Mouse (Mus musculus) neural tube, embryonic 14.5 days (tissue): ENCODE measurements around the gene Kifc3. TPM values are rescaled to one million over a fixed set of nuclear protein-coding genes. Genes with fewer than 3 reads are reported as not detected.
A peak's percentile ranks its signal among the peaks of the same experiment; 100 is the strongest.

Source experiments
- ATAC-seq: fragments of 200-750 bp; cut with Nextera tagmentation; 2 replicates; pipeline ENCODE4 v1.8.0; 2017; ENCODE audit warnings: low read depth, mild to moderate bottlenecking, moderate TSS enrichment, moderate library complexity
- H3K27ac ChIP-seq: fragments of 300-500 bp; sonication (generic); 2 replicates; pipeline ENCODE4 v1.5.1; 2014; ENCODE audit warnings: low read depth, mild to moderate bottlenecking, control low read depth, low read length, moderate library complexity, mixed read lengths
- H3K27me3 ChIP-seq: fragments of 300-500 bp; sonication (generic); 2 replicates; pipeline ENCODE4 v1.6.1; 2014; ENCODE audit warnings: low read length; ENCODE audit not compliant: control insufficient read depth, insufficient read depth
- H3K36me3 ChIP-seq: fragments of 300-500 bp; sonication (generic); 2 replicates; pipeline ENCODE4 v1.6.1; 2014; ENCODE audit warnings: low read length, mixed read lengths; ENCODE audit not compliant: control insufficient read depth, insufficient read depth
- H3K4me1 ChIP-seq: fragments of 300-500 bp; sonication (generic); 2 replicates; pipeline ENCODE4 v1.6.1; 2014; ENCODE audit warnings: low read length; ENCODE audit not compliant: control insufficient read depth, insufficient read depth
- H3K4me2 ChIP-seq: fragments of 300-500 bp; sonication (generic); 2 replicates; pipeline ENCODE4 v1.6.1; 2014; ENCODE audit warnings: mild to moderate bottlenecking, low read depth, low read length, control low read depth
- H3K4me3 ChIP-seq: fragments of 300-500 bp; sonication (generic); 2 replicates; pipeline ENCODE4 v1.5.1; 2014; ENCODE audit warnings: low read depth, low read length, control low read depth, mixed read lengths
- H3K9ac ChIP-seq: fragments of 300-500 bp; sonication (generic); replicated peaks from 2 replicates; pipeline ENCODE4 v1.6.1; 2014; ENCODE audit warnings: low read depth, mild to moderate bottlenecking, control low read depth, low read length, mixed read lengths
- H3K9me3 ChIP-seq: fragments of 300-500 bp; sonication (generic); 2 replicates; pipeline ENCODE4 v1.6.1; 2016; ENCODE audit warnings: low read length; ENCODE audit not compliant: control insufficient read depth
- WGBS: fragments of 180-500 bp; shearing (Covaris S2); extraction: QIAGEN DNeasy Blood & Tissue Kit; methylation state at CpG from one replicate; pipeline ENCODE4 v1.1.7; 2014; 5-methylcytosine and 5-hydroxymethylcytosine counted together
- polyA plus RNA-seq: library from polyadenylated mRNA; unstranded; fragments of >200 nt; fragmentation: Nextera tagmentation; extraction: Ambion mirVana; gene quantifications from 2 replicates; pipeline ENCODE4 v1.2.1, GENCODE M21; 2014

Kifc3 gene
- polyA plus RNA-seq, 1 experiment from 2014 or later: 15.9 TPM

- Histone ChIP-seq H3K27me3 (no peaks in the 10 kb centered on the region), H3K9ac (no peak overlapping the region), H3K4me3 (no peak overlapping the region), H3K36me3 (peaks cover 20% of the 10 kb centered on the region), H3K4me1 (peaks cover 10% of the 10 kb centered on the region), H3K27ac (no peak overlapping the region), H3K4me2 (no peak overlapping the region), H3K9me3 (no peaks in the 10 kb centered on the region)
- 94% methylated on average over 7 of the region's 7 CpGs for WGBS
- no peak for ATAC-seq
These were observed 117.0 kb downstream of the Kifc3 start for GRCm38 (mm10) chr8:95085432-95086141.

- Histone ChIP-seq H3K36me3 (peaks cover 19% of the 10 kb centered on the region), H3K4me3 (no peak overlapping the region), H3K27me3 (no peaks in the 10 kb centered on the region), H3K4me1 (peaks cover 10% of the 10 kb centered on the region), H3K27ac (no peak overlapping the region), H3K9me3 (no peaks in the 10 kb centered on the region), H3K9ac (no peak overlapping the region), H3K4me2 (no peak overlapping the region)
- no peak for ATAC-seq
- WGBS: 82% methylated on average over 10 of the region's 10 CpGs
These were observed 117.7 kb downstream of the Kifc3 start for GRCm38 (mm10) chr8:95084744-95085431.

GRCm38 (mm10) chr8:95084261-95084660, 118.4 kb downstream of the Kifc3 start:
- Histone ChIP-seq H3K4me3 (no peak overlapping the region), H3K4me2 (no peak overlapping the region), H3K9ac (no peak overlapping the region), H3K36me3 (peaks cover 15% of the 10 kb centered on the region), H3K27me3 (no peaks in the 10 kb centered on the region), H3K9me3 (no peaks in the 10 kb centered on the region), H3K4me1 (peaks cover 10% of the 10 kb centered on the region), H3K27ac (no peak overlapping the region)
- WGBS: 88% methylated on average over 4 of the region's 4 CpGs
- no peak for ATAC-seq

GRCm38 (mm10) chr8:95081650-95082049, 121.0 kb downstream of the Kifc3 start:
- peaks cover 10% of the 10 kb centered on the region for H3K4me1 ChIP-seq
- peak overlapping the region; percentile 80 for H3K4me3 ChIP-seq
- H3K36me3 ChIP-seq: peaks cover 7% of the 10 kb centered on the region; the same call in 1 of the 2 replicates
- WGBS: 7% methylated on average over 11 of the region's 11 CpGs
- ATAC-seq: no peak
- peak overlapping the region; percentile 65 for H3K4me2 ChIP-seq
- H3K9me3 ChIP-seq: no peaks in the 10 kb centered on the region
- H3K27ac ChIP-seq: peak overlapping the region; percentile 73
- no peaks in the 10 kb centered on the region for H3K27me3 ChIP-seq
- peak overlapping the region; percentile 83 for H3K9ac ChIP-seq

GRCm38 (mm10) chr8:95080381-95081341, 122.0 kb downstream of the Kifc3 start, which contains the start of gene Katnb1:
Gene Katnb1 (plus strand): TSS chr8:95081186.
- H3K27me3 ChIP-seq: no peaks in the 10 kb centered on the region
- peak within 1 kb of the TSS; percentile 65 for H3K4me2 ChIP-seq
- under 1% methylated on average over 47 of the region's 47 CpGs for WGBS
- peak within 1 kb of the TSS; percentile 80 for H3K4me3 ChIP-seq
- peaks cover 5% of the 10 kb centered on the region; the same call in 1 of the 2 replicates for H3K36me3 ChIP-seq
- peak within 1 kb of the TSS; percentile 83 for H3K9ac ChIP-seq
- peak; percentile 97 for ATAC-seq
- no peaks in the 10 kb centered on the region for H3K9me3 ChIP-seq
- peaks cover 10% of the 10 kb centered on the region for H3K4me1 ChIP-seq
- H3K27ac ChIP-seq: peak within 1 kb of the TSS; percentile 73

GRCm38 (mm10) chr8:95079305-95079704, 123.3 kb downstream of the Kifc3 start:
- ATAC-seq: no peak
- WGBS: 88% methylated on average over 4 of the region's 4 CpGs

GRCm38 (mm10) chr8:95078055-95078454, 124.6 kb downstream of the Kifc3 start:
- Histone ChIP-seq H3K27me3 (no peaks in the 10 kb centered on the region), H3K27ac (no peak overlapping the region), H3K4me2 (no peak overlapping the region), H3K4me3 (no peak overlapping the region), H3K9me3 (no peaks in the 10 kb centered on the region), H3K4me1 (peaks cover 10% of the 10 kb centered on the region), H3K36me3 (peaks cover 3% of the 10 kb centered on the region; the same call in 1 of the 2 replicates), H3K9ac (no peak overlapping the region)
- ATAC-seq: no peak
- WGBS: 78% methylated on average over 3 of the region's 3 CpGs

More at GRCm38 (mm10) chr8:95079305-95079704, 123.3 kb downstream of the Kifc3 start:
- H3K4me2 ChIP-seq: no peak overlapping the region
- peaks cover 10% of the 10 kb centered on the region for H3K4me1 ChIP-seq
- H3K9me3 ChIP-seq: no peaks in the 10 kb centered on the region
- no peak overlapping the region for H3K9ac ChIP-seq
- H3K27ac ChIP-seq: no peak overlapping the region
- no peaks in the 10 kb centered on the region for H3K27me3 ChIP-seq
- peaks cover 5% of the 10 kb centered on the region; the same call in 1 of the 2 replicates for H3K36me3 ChIP-seq
- H3K4me3 ChIP-seq: no peak overlapping the region

GRCm38 (mm10) chr8:95076151-95076550, 126.5 kb downstream of the Kifc3 start:
- H3K4me2 ChIP-seq: no peak overlapping the region
- H3K9ac ChIP-seq: no peak overlapping the region
- H3K4me3 ChIP-seq: no peak overlapping the region
- WGBS: 90% methylated on average over 17 of the region's 17 CpGs
- H3K27me3 ChIP-seq: no peaks in the 10 kb centered on the region
- no peak for ATAC-seq
- no peaks in the 10 kb centered on the region for H3K36me3 ChIP-seq
- no peak overlapping the region for H3K27ac ChIP-seq
- no peaks in the 10 kb centered on the region for H3K4me1 ChIP-seq
- no peaks in the 10 kb centered on the region for H3K9me3 ChIP-seq
